ENCODE assay signal across 26 mouse cellular contexts in genomic region chr19:55855571-55855970, GRCm38 (mm10).
DNase-seq lines count a peak whose midpoint lies in the region; ATAC-seq lines count a peak whose summit lies in the region.
"Had no signal": no experiment of that assay in that cellular context is flagged by ENCODE, and none has a peak within 500 bp of the region (broad histone marks: within the 10 kb centered on the region; RNA-seq: fewer than 3 reads in every experiment).

No protein-coding gene starts in this region.

- peaks cover 9% of the 10 kb centered on the region; the same call in 1 of the 2 replicates for H3K4me1 ChIP-seq in kidney, embryonic 14.5 days (ENCODE audit: control insufficient read depth, insufficient read depth, low read length)

- H3K4me2 ChIP-seq in kidney, embryonic 14.5 days (replicated peaks; ENCODE audit: low read depth, low read length): no peak overlapping the region
- H3K4me2 ChIP-seq: embryonic facial prominence, embryonic 13.5 days; embryonic facial prominence, embryonic 15.5 days; forebrain, embryonic 12.5 days had no signal

- ATAC-seq in kidney, embryonic 14.5 days (ENCODE audit: low FRiP score, low TSS enrichment): no peak
- ATAC-seq: CD4-positive, CD25-positive, alpha-beta regulatory T cell, adult 4 months; forebrain, embryonic 14.5 days had no signal

- no peak overlapping the region for H3K27ac ChIP-seq in kidney, embryonic 14.5 days (ENCODE audit: low read depth, low read length)
- H3K27ac ChIP-seq: embryonic facial prominence, embryonic 13.5 days; embryonic facial prominence, embryonic 15.5 days; forebrain, embryonic 10.5 days; forebrain, embryonic 12.5 days had no signal

- no peak overlapping the region for H3K4me3 ChIP-seq in kidney, embryonic 14.5 days (ENCODE audit: low read length)
- H3K4me3 ChIP-seq: embryonic facial prominence, embryonic 13.5 days; embryonic facial prominence, embryonic 15.5 days; erythroblast, embryonic 14.5 days; forebrain, embryonic 10.5 days; forebrain, embryonic 12.5 days had no signal

- peak; percentile 34 for DNase-seq in kidney, adult 11 months
- DNase-seq in kidney, postnatal 14 days: no peak
- DNase-seq in kidney, adult 8-10 months: peak; percentile 47 to 48
- DNase-seq in kidney, postnatal 36 days: peak; percentile 33 to 54
- DNase-seq in kidney, postnatal 25 days: no peak
- no peak for DNase-seq in frontal cortex, postnatal 14 days (ENCODE audit: low spot score in 2 of 2)
- DNase-seq: adrenal gland, adult 2 months; adrenal gland, postnatal 10 days; adrenal gland, postnatal 25 days; B cell, adult 2 months; cerebellum, adult 11 months; cerebellum, adult 18-20 months; cerebellum, adult 8-10 months; cerebellum, adult 9-11 months; cerebellum, postnatal 14 days; cerebellum, postnatal 36 days; embryo, embryonic 11 days had no signal

- no peaks in the 10 kb centered on the region for H3K36me3 ChIP-seq in kidney, embryonic 14.5 days (ENCODE audit: control insufficient read depth, insufficient read depth, low read length)
- H3K36me3 ChIP-seq: embryonic facial prominence, embryonic 15.5 days; forebrain, embryonic 12.5 days; G1E had no signal

- no peaks in the 10 kb centered on the region for H3K27me3 ChIP-seq in kidney, embryonic 14.5 days (ENCODE audit: control insufficient read depth, insufficient read depth, low read length)
- H3K27me3 ChIP-seq: embryonic facial prominence, embryonic 13.5 days; embryonic facial prominence, embryonic 15.5 days; forebrain, embryonic 12.5 days had no signal

- WGBS in kidney, embryonic 14.5 days: 80% methylated on average over 5 of the region's 5 CpGs

- no peak overlapping the region for H3K9ac ChIP-seq in kidney, embryonic 14.5 days (ENCODE audit: low read depth, low read length)
- H3K9ac ChIP-seq: embryonic facial prominence, embryonic 13.5 days; embryonic facial prominence, embryonic 15.5 days; forebrain, embryonic 12.5 days had no signal

- no peaks in the 10 kb centered on the region for H3K9me3 ChIP-seq in kidney, embryonic 14.5 days (ENCODE audit: control insufficient read depth, low read length)
- H3K9me3 ChIP-seq: embryonic facial prominence, embryonic 13.5 days; embryonic facial prominence, embryonic 15.5 days; forebrain, embryonic 10.5 days; forebrain, embryonic 12.5 days; G1E had no signal

Comparison
In these comparisons a context has a peak if more than half of its experiments do, and no peak if none do; other contexts are left out.
1. DNase-seq: peak in kidney, adult 11 months (single experiment), kidney, adult 8-10 months (2 of 2) and kidney, postnatal 36 days (2 of 2); none in kidney, postnatal 14 days (single experiment), kidney, postnatal 25 days (0 of 2) and frontal cortex, postnatal 14 days (0 of 2).